Mouse (Mus musculus): ENCODE data around the gene Zc3h10. TPM values are rescaled to one million over a fixed set of nuclear protein-coding genes. Genes with fewer than 3 reads are reported as not detected.
"Not testable (repeated sequence)": the region's sequence is repeated elsewhere in the genome, so short reads cannot be mapped to it uniquely, and the experiment has no call there.

The Zc3h10 gene
- total RNA-seq, 2 experiments from 2014 or later, result 13.6 to 15.6 TPM

- no peak for DNase-seq (ENCODE audit: low spot score in 2 of 2)
Measured at GRCm38 (mm10) chr10:128556286-128556685, 8.7 kb upstream of the Zc3h10 start.

- not testable (repeated sequence) for DNase-seq (ENCODE audit: low spot score in 2 of 2)
Measured at GRCm38 (mm10) chr10:128555567-128555966, 8.0 kb upstream of the Zc3h10 start.

GRCm38 (mm10) chr10:128550144-128550823, 2.7 kb upstream of the Zc3h10 start:
- not testable (repeated sequence) for DNase-seq (ENCODE audit: low spot score in 2 of 2)

GRCm38 (mm10) chr10:128549682-128550057, 2.1 kb upstream of the Zc3h10 start:
- DNase-seq (ENCODE audit: low spot score in 2 of 2), result not testable (repeated sequence)

GRCm38 (mm10) chr10:128548947-128549681, 1.5 kb upstream of the Zc3h10 start, which contains the start of gene Rpl41:
Gene Rpl41, minus strand, starts transcription at chr10:128549305.
- DNase-seq (ENCODE audit: low spot score in 2 of 2), result peak; percentile 89 to 96

GRCm38 (mm10) chr10:128548051-128548791, 647 bp upstream of the Zc3h10 start:
- DNase-seq (ENCODE audit: low spot score in 2 of 2), result peak in 1 of 2 experiments; percentile 54

GRCm38 (mm10) chr10:128546787-128547186, 787 bp downstream of the Zc3h10 start:
- no peak for DNase-seq (ENCODE audit: low spot score in 2 of 2)

GRCm38 (mm10) chr10:128546361-128546760, 1.2 kb downstream of the Zc3h10 start:
- no peak for DNase-seq (ENCODE audit: low spot score in 2 of 2)

- no peak for DNase-seq (ENCODE audit: low spot score in 2 of 2)
Measured at GRCm38 (mm10) chr10:128545570-128545898, 2.0 kb downstream of the Zc3h10 start.

- DNase-seq (ENCODE audit: low spot score in 2 of 2), result no peak
Measured at GRCm38 (mm10) chr10:128544674-128545569, 2.7 kb downstream of the Zc3h10 start.

GRCm38 (mm10) chr10:128544151-128544657, 3.4 kb downstream of the Zc3h10 start:
- no peak for DNase-seq (ENCODE audit: low spot score in 2 of 2)

- no peak for DNase-seq (ENCODE audit: low spot score in 2 of 2)
Measured at GRCm38 (mm10) chr10:128543100-128543499, 4.5 kb downstream of the Zc3h10 start.

GRCm38 (mm10) chr10:128538340-128538870, 9.2 kb downstream of the Zc3h10 start:
- no peak for DNase-seq (ENCODE audit: low spot score in 2 of 2)

- DNase-seq (ENCODE audit: low spot score in 2 of 2), result peak; percentile 70 to 96
Measured at GRCm38 (mm10) chr10:128536266-128536940, 11.2 kb downstream of the Zc3h10 start.

GRCm38 (mm10) chr10:128535624-128536265, 11.8 kb downstream of the Zc3h10 start:
- DNase-seq (ENCODE audit: low spot score in 2 of 2), result no peak

GRCm38 (mm10) chr10:128535206-128535605, 12.4 kb downstream of the Zc3h10 start:
- DNase-seq (ENCODE audit: low spot score in 2 of 2), result no peak

- DNase-seq (ENCODE audit: low spot score in 2 of 2), result no peak
Measured at GRCm38 (mm10) chr10:128526366-128527356, 20.9 kb downstream of the Zc3h10 start.

GRCm38 (mm10) chr10:128525671-128526308, 21.8 kb downstream of the Zc3h10 start, which contains the start of gene Esyt1:
Gene Esyt1, minus strand, starts transcription at chr10:128525871.
- DNase-seq (ENCODE audit: low spot score in 2 of 2), result peak; percentile 88 to 95

All from layer of hippocampus, adult 18-20 months (tissue).